Mouse (Mus musculus) mouse embryonic stem cell (cell line): ENCODE results near the gene Ptgdr.
"Not testable (repeated sequence)": the region's sequence is repeated elsewhere in the genome, so short reads cannot be mapped to it uniquely, and the experiment has no call there.

ENCODE experiments used
- in situ Hi-C, 2 experiments: fragments of 300-500 bp; cut with MboI; formaldehyde crosslinking; loops; 1 replicate in 1 of 2; 3 replicates in 1 of 2; pipeline ENCODE4 v1.14.3; 2019 to 2020; ENCODE audit warnings: low sequenced_read_pairs in 2 of 2, low pct_unique_long_range_greater_than_20kb in 1 of 2, mixed read lengths in 1 of 2; ENCODE audit not compliant: unreplicated experiment in 1 of 2

Gene Ptgdr

DNA sequence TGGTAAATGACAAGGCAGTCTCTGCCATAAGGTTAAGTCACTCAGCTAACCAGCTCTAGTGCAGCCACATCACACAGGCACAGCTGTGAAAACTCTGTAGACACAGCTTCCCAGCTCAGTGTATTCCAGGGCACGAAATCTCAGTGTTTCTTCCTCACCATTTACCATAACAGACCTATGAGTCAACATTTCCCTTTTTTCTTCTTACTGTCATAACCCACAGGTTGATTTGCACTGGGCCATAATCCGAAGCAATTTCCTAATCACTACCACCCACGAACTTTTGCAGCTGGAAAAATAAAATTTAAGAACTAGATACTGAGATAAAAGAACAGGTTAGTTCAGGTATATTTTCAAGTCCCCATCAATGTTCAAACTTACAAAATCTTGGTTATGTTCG is 31.4 kb downstream of the Ptgdr start:
- in situ Hi-C loops: no loop called here

DNA sequence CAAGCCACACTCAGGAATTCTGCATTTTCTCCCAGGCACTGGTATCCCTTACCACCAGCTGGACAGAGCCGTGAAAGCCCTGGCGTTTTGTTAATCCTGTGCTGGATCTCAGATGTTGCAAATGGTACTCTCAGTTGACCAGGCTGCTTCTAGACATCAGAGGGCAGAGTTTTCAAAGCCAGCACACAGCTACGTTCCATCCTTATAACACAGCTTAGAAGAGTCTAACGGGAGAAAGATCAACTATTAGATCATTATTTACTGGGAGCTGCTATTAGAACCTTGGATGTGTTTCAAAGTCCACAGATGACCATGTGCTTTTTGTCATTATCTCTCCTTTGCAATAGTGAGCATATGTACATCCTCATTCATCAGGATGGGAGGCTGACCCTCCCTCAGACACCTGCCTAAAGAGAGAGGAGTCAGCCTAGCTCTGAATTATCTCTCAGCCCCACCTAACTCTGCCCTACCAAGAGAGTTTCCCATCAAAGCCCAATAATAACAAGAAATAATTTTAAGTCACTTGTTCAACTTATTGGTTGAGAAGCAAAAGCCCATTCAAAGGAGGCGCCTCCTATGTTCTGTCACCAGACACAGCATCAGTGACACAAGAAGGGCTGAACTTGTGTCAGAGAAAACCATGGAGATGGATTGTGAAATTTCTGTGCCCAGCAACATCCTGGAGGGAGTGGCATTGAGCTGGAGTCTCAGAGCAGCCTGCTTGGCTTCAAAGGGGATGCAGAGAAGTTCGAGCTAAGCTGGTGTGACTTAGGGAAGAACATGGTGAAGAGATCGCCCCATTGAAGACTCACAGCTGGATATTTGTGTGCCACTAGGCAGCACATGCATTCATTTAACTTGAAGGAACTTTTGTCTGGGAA is 37.8 kb downstream of the Ptgdr start:
- in situ Hi-C loops: no loop called here

GRCm38 (mm10) chr14:44813152-44813551 is 46.0 kb downstream of the Ptgdr start:
- in situ Hi-C loops: not testable (repeated sequence)
